Mouse (Mus musculus): Measurements from ENCODE around the gene Bhlhb9. TPM values are rescaled to one million over a fixed set of nuclear protein-coding genes. Genes with fewer than 3 reads are reported as not detected.
"Not testable (repeated sequence)": the region's sequence is repeated elsewhere in the genome, so short reads cannot be mapped to it uniquely, and the experiment has no call there.

Bhlhb9 gene
- polyA plus RNA-seq, 1 experiment from 2014 or later = 60.0 TPM

DNA sequence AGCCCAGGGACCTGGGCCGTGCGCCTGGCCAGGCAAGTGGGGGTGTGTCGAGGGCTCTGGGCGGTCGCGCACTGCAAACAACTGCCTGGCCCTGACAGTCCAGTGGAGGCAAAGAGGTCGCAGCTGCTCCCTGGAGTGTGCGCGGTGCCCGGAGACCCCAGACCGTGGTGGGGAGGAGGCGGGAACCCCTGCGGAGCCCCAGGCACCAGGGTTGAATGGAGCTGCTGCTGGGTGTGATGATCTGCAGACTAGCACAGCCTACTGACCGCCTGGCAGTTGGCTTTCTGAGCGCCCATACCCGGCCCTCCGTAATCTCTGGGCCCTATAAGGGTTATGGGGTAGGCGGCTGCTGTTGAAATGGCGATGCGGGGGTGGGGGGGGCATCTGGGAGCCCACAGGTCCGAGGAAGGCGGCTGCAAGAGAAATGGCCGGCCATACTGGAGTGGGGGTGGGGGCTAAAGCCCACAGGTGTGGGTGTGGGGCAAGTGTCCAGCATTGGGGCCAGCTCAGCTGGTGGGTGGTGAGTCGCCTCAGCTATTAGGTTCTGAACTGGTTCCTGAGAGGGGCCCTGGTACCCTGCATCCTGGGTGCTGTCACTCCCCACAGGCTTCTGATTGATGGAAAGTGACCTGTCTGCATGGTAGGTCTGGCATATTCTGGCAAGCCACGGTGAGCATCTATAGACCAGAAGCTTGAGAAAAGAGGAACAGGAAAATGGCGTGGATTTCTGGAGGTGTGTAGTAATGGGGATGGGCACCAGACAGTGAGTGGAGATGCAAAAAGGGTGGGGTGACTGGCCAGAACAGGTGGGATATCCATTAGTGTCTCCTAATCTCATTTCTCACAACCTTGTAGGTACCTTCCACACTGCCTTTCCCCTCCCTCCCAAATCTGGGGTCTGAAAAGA, 836 bp upstream of the Bhlhb9 start:
- not testable (repeated sequence) for H3K4me1 ChIP-seq (ENCODE audit: control insufficient read depth, insufficient read depth, low read length); H3K36me3 ChIP-seq (ENCODE audit: control insufficient read depth, insufficient read depth, low read length); H3K27ac ChIP-seq (ENCODE audit: low read depth, low read length); H3K27me3 ChIP-seq (ENCODE audit: control insufficient read depth, insufficient read depth, low read length); H3K9me3 ChIP-seq (replicated peaks; ENCODE audit: control insufficient read depth, low read length)
- peak overlapping the region; percentile 65 for H3K9ac ChIP-seq (ENCODE audit: low read depth, low read length)
- peak; percentile 52; the same call in 1 of the 2 replicates for ATAC-seq (replicated peaks; ENCODE audit: insufficient number of reproducible peaks, low FRiP score, low TSS enrichment)
- H3K4me2 ChIP-seq = peak overlapping the region; percentile 63
- 22% methylated on average over 25 of the region's 26 CpGs for WGBS (ENCODE audit: insufficient replicate concordance)
- peak overlapping the region; percentile 58 for H3K4me3 ChIP-seq (ENCODE audit: low read depth, low read length)

- H3K4me2 ChIP-seq = no peak overlapping the region
- no peak overlapping the region for H3K27ac ChIP-seq (ENCODE audit: low read depth, low read length)
- H3K36me3 ChIP-seq (ENCODE audit: control insufficient read depth, insufficient read depth, low read length) = no peaks in the 10 kb centered on the region
- H3K4me3 ChIP-seq (ENCODE audit: low read depth, low read length) = no peak overlapping the region
- no peak for ATAC-seq (replicated peaks; ENCODE audit: insufficient number of reproducible peaks, low FRiP score, low TSS enrichment)
- H3K9me3 ChIP-seq (replicated peaks; ENCODE audit: control insufficient read depth, low read length) = no peaks in the 10 kb centered on the region
- no peak overlapping the region for H3K9ac ChIP-seq (ENCODE audit: low read depth, low read length)
- WGBS (ENCODE audit: insufficient replicate concordance) = 97% methylated on average over 3 of the region's 3 CpGs
- no peaks in the 10 kb centered on the region for H3K4me1 ChIP-seq (ENCODE audit: control insufficient read depth, insufficient read depth, low read length)
- H3K27me3 ChIP-seq (ENCODE audit: control insufficient read depth, insufficient read depth, low read length) = no peaks in the 10 kb centered on the region
These were observed 6.8 kb downstream of the Bhlhb9 start for GRCm38 (mm10) chrX:135804149-135804548.

DNA sequence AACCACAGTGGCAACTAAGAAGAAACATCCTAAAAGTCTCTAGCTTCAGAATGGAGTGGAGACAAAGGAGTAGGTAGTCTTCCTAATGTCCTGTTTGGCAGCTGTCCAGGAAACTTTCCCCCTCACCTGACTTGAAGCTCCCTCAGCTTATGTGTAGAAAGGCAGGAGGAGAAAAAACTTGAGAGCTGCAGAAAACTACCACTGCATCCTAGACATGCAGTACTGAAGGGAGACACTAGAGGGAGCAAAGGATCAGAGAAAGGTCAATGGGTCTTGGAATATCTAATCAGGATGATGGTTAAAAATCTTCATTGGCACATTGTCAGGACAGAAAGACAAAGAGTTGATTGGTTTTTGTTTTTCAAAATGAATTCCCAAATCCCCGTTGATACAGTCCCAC, 8.4 kb downstream of the Bhlhb9 start:
- no peak overlapping the region for H3K27ac ChIP-seq (ENCODE audit: low read depth, low read length)
- H3K4me3 ChIP-seq (ENCODE audit: low read depth, low read length) = no peak overlapping the region
- no peak for ATAC-seq (replicated peaks; ENCODE audit: insufficient number of reproducible peaks, low FRiP score, low TSS enrichment)
- H3K9me3 ChIP-seq (replicated peaks; ENCODE audit: control insufficient read depth, low read length) = no peaks in the 10 kb centered on the region
- no peak overlapping the region for H3K4me2 ChIP-seq
- H3K9ac ChIP-seq (ENCODE audit: low read depth, low read length) = no peak overlapping the region
- no peaks in the 10 kb centered on the region for H3K36me3 ChIP-seq (ENCODE audit: control insufficient read depth, insufficient read depth, low read length)
- WGBS (ENCODE audit: insufficient replicate concordance) = 5% methylated on average over 1 of the region's 1 CpGs
- no peaks in the 10 kb centered on the region for H3K27me3 ChIP-seq (ENCODE audit: control insufficient read depth, insufficient read depth, low read length)
- H3K4me1 ChIP-seq (ENCODE audit: control insufficient read depth, insufficient read depth, low read length) = no peaks in the 10 kb centered on the region

GRCm38 (mm10) chrX:135835896-135836295, 38.5 kb downstream of the Bhlhb9 start:
- not testable (repeated sequence) for H3K27ac ChIP-seq (ENCODE audit: low read depth, low read length); ATAC-seq (replicated peaks; ENCODE audit: insufficient number of reproducible peaks, low FRiP score, low TSS enrichment); H3K4me1 ChIP-seq (ENCODE audit: control insufficient read depth, insufficient read depth, low read length); H3K27me3 ChIP-seq (ENCODE audit: control insufficient read depth, insufficient read depth, low read length); H3K9me3 ChIP-seq (replicated peaks; ENCODE audit: control insufficient read depth, low read length); H3K4me3 ChIP-seq (ENCODE audit: low read depth, low read length); H3K36me3 ChIP-seq (ENCODE audit: control insufficient read depth, insufficient read depth, low read length); H3K4me2 ChIP-seq; H3K9ac ChIP-seq (ENCODE audit: low read depth, low read length)
- WGBS (ENCODE audit: insufficient replicate concordance) = 7% methylated on average over 1 of the region's 1 CpGs

DNA sequence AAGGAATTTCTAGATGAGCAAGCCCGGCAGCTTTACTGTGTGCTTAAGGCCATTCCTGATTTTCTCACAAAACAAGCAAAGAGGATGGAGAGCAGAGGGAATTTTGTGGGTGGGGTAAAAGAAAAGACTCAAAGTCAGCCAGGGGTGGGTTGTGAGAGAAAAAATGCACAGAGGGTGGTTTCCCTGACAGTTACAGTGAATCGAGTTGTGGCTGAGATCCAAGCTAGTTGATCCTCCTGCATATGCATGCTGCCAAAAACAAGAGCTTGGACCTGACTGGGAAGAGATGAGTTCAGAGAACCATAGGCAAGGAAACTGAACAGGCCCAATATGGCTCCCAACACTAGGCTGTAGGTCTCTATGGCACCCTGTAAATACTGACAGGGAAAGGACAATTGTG, 40.5 kb downstream of the Bhlhb9 start:
- WGBS (ENCODE audit: insufficient replicate concordance) = 70% methylated on average over 2 of the region's 2 CpGs
- H3K4me1 ChIP-seq (ENCODE audit: control insufficient read depth, insufficient read depth, low read length) = no peaks in the 10 kb centered on the region
- no peak overlapping the region for H3K4me2 ChIP-seq
- no peaks in the 10 kb centered on the region for H3K27me3 ChIP-seq (ENCODE audit: control insufficient read depth, insufficient read depth, low read length)
- H3K9me3 ChIP-seq (replicated peaks; ENCODE audit: control insufficient read depth, low read length) = no peaks in the 10 kb centered on the region
- no peaks in the 10 kb centered on the region for H3K36me3 ChIP-seq (ENCODE audit: control insufficient read depth, insufficient read depth, low read length)
- ATAC-seq (replicated peaks; ENCODE audit: insufficient number of reproducible peaks, low FRiP score, low TSS enrichment) = no peak
- H3K27ac ChIP-seq (ENCODE audit: low read depth, low read length) = no peak overlapping the region
- no peak overlapping the region for H3K9ac ChIP-seq (ENCODE audit: low read depth, low read length)
- H3K4me3 ChIP-seq (ENCODE audit: low read depth, low read length) = no peak overlapping the region

- not testable (repeated sequence) for H3K9me3 ChIP-seq (replicated peaks; ENCODE audit: control insufficient read depth, low read length); H3K36me3 ChIP-seq (ENCODE audit: control insufficient read depth, insufficient read depth, low read length); H3K4me1 ChIP-seq (ENCODE audit: control insufficient read depth, insufficient read depth, low read length); H3K27me3 ChIP-seq (ENCODE audit: control insufficient read depth, insufficient read depth, low read length); H3K27ac ChIP-seq (ENCODE audit: low read depth, low read length)
- ATAC-seq (replicated peaks; ENCODE audit: insufficient number of reproducible peaks, low FRiP score, low TSS enrichment) = peak; percentile 84
- peak within 1 kb of the TSS; percentile 77 for H3K4me2 ChIP-seq
- H3K9ac ChIP-seq (ENCODE audit: low read depth, low read length) = peak within 1 kb of the TSS; percentile 60
- peak within 1 kb of the TSS; percentile 48 for H3K4me3 ChIP-seq (ENCODE audit: low read depth, low read length)
- WGBS (ENCODE audit: insufficient replicate concordance) = 19% methylated on average over 25 of the region's 32 CpGs
These were observed 41.3 kb downstream of the Bhlhb9 start, which contains the start of gene Gprasp2 for GRCm38 (mm10) chrX:135838521-135839360. Gprasp2 (plus strand) TSS chrX:135839034.

DNA sequence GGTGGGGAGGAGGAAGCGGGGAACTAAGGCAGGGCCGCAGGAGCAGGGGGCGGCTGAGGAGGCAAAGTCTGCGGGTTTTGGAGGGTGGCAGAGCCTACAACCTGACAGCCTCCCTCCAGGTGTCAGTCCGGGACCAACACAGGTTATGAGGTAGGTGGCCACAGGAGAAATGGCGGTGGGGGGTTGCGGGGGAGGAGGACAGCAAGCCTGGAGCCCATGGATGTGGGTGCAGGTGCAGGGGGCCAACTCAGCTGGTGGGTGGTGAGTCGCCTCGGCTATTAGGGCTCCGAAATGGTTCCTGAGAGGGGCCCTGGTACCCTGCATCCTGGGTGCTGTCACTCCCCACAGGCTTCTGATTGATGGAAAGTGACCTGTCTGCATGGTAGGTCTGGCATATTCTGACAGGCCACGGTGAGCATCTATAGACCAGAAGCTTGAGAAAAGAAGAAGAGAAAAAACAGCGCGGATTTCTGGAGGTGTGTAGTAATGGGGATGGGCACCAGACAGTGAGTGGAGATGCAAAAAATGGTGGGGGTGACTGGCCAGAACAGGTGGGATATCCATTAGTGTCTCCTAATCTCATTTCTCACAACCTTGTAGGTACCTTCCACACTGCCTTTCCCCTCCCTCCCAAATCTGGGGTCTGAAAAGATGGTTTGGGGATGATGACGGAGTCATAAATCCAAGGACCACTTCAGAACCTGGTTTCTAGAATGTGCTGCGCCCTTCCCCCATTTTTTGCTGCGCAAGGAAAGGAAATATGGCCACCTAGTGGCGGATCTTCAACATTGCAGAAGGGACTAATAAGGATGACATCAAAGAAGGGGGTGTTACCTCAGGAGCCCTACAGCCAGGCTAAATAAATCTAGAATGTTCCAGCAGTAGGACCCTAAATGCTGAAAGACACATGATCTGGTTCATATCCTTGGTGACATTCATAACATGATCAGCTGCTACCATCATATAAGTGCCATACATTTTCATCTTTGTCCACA, 42.3 kb downstream of the Bhlhb9 start:
- H3K36me3 ChIP-seq (ENCODE audit: control insufficient read depth, insufficient read depth, low read length); ATAC-seq (replicated peaks; ENCODE audit: insufficient number of reproducible peaks, low FRiP score, low TSS enrichment): not testable (repeated sequence)

GRCm38 (mm10) chrX:135866806-135867205, 69.4 kb downstream of the Bhlhb9 start:
- H3K27ac ChIP-seq (ENCODE audit: low read depth, low read length); H3K9ac ChIP-seq (ENCODE audit: low read depth, low read length); H3K4me2 ChIP-seq; H3K27me3 ChIP-seq (ENCODE audit: control insufficient read depth, insufficient read depth, low read length); H3K4me1 ChIP-seq (ENCODE audit: control insufficient read depth, insufficient read depth, low read length); H3K9me3 ChIP-seq (replicated peaks; ENCODE audit: control insufficient read depth, low read length); H3K4me3 ChIP-seq (ENCODE audit: low read depth, low read length); H3K36me3 ChIP-seq (ENCODE audit: control insufficient read depth, insufficient read depth, low read length); ATAC-seq (replicated peaks; ENCODE audit: insufficient number of reproducible peaks, low FRiP score, low TSS enrichment): not testable (repeated sequence)
- 76% methylated on average over 9 of the region's 9 CpGs for WGBS (ENCODE audit: insufficient replicate concordance)

More for the DNA sequence above, 42.3 kb downstream of the Bhlhb9 start:
- H3K9me3 ChIP-seq (replicated peaks; ENCODE audit: control insufficient read depth, low read length); H3K4me1 ChIP-seq (ENCODE audit: control insufficient read depth, insufficient read depth, low read length); H3K27me3 ChIP-seq (ENCODE audit: control insufficient read depth, insufficient read depth, low read length); H3K27ac ChIP-seq (ENCODE audit: low read depth, low read length): not testable (repeated sequence)
- Histone ChIP-seq H3K4me3 (ENCODE audit: low read depth, low read length) (peak overlapping the region; percentile 48), H3K4me2 (peak overlapping the region; percentile 77), H3K9ac (ENCODE audit: low read depth, low read length) (peak overlapping the region; percentile 60)
- WGBS (ENCODE audit: insufficient replicate concordance) = 22% methylated on average over 13 of the region's 17 CpGs

Data from heart, embryonic 11.5 days (tissue).